Mouse (Mus musculus) layer of hippocampus, postnatal 25 days (tissue): ENCODE data around the gene Xpa. TPM values are rescaled to one million over a fixed set of nuclear protein-coding genes. Genes with fewer than 3 reads are reported as not detected.

Experiments used
- total RNA-seq, 2 experiments: library from RNA; stranded (reverse); gene quantifications; 2 replicates each; pipeline ENCODE4 v1.2.3; 2021

Gene Xpa
- total RNA-seq, 2 experiments from 2014 or later: 12.7 to 18.0 TPM

Other genes starting within 250 kb of the Xpa start
- gene Tdrd7, start 231.0 kb downstream of the Xpa start, total RNA-seq: 10 to 100 TPM; 29.1 to 29.4 TPM
- 10 to 100 TPM; 20.7 to 20.9 TPM for gene Tmod1, start 157.4 kb downstream of the Xpa start, total RNA-seq
- gene Ncbp1, start 57.7 kb downstream of the Xpa start, total RNA-seq: 10 to 100 TPM; 51.4 to 60.4 TPM
- gene Tstd2, start 57.6 kb downstream of the Xpa start, total RNA-seq: 10 to 100 TPM; 19.0 to 22.0 TPM
- not detected for gene Foxe1, start 147.3 kb upstream of the Xpa start, total RNA-seq
- gene Trmo, start 193.1 kb upstream of the Xpa start, total RNA-seq: 1 to 10 TPM; 3.9 to 5.5 TPM
- gene Hemgn, start 217.2 kb upstream of the Xpa start, total RNA-seq: not detected